ENCODE assay signal across 11 mouse cellular contexts in genomic region chr3:135673695-135674094, GRCm38 (mm10). TPM values are rescaled to one million over a fixed set of nuclear protein-coding genes. Genes with fewer than 3 reads are reported as not detected.
DNase-seq lines count a peak whose midpoint lies in the region; ATAC-seq lines count a peak whose summit lies in the region.
"Had no signal": no experiment of that assay in that cellular context is flagged by ENCODE, and none has a peak within 500 bp of the region (broad histone marks: within the 10 kb centered on the region; RNA-seq: fewer than 3 reads in every experiment).

No protein-coding gene starts in this region.

- peaks cover 7% of the 10 kb centered on the region for H3K36me3 ChIP-seq in heart, embryonic 12.5 days
- no peaks in the 10 kb centered on the region for H3K36me3 ChIP-seq in lung, embryonic 16.5 days (ENCODE audit: control insufficient read depth, insufficient read depth, low read length)

- no peak overlapping the region for H3K9ac ChIP-seq in heart, embryonic 12.5 days
- H3K9ac ChIP-seq in lung, embryonic 16.5 days (ENCODE audit: low read length), result no peak overlapping the region

- intact Hi-C loops in heart, postnatal 25 days (cut with DNase I), result no loop called here

- peak overlapping the region; percentile 12; the same call in 1 of the 2 replicates for H3K27ac ChIP-seq in heart, embryonic 12.5 days (ENCODE audit: poor library complexity, severe bottlenecking)
- no peak overlapping the region for H3K27ac ChIP-seq in lung, embryonic 16.5 days (ENCODE audit: low read length)
- H3K27ac ChIP-seq: kidney, postnatal 0 days; macrophage had no signal

- peaks cover 57% of the 10 kb centered on the region for H3K4me1 ChIP-seq in heart, embryonic 12.5 days (replicated peaks)
- H3K4me1 ChIP-seq in lung, embryonic 16.5 days (replicated peaks; ENCODE audit: control insufficient read depth, insufficient read depth, low read length), result peaks cover 50% of the 10 kb centered on the region

- 23% methylated on average over 7 of the region's 7 CpGs for WGBS in heart, embryonic 12.5 days
- WGBS in lung, embryonic 16.5 days, result 30% methylated on average over 7 of the region's 7 CpGs

- ATAC-seq in heart, embryonic 12.5 days (ENCODE audit: insufficient number of reproducible peaks, low FRiP score), result no peak
- ATAC-seq in lung, embryonic 16.5 days (ENCODE audit: low read depth), result peak; percentile 88

- DNase-seq in heart, postnatal 25 days (ENCODE audit: low spot score), result no peak
- peak; percentile 52 for DNase-seq in right cerebral cortex, postnatal 4 days
- no peak for DNase-seq in right cerebral cortex, adult 2 months (ENCODE audit: low spot score in 2 of 2)
- DNase-seq in thymus, postnatal 10 days (ENCODE audit: low spot score in 2 of 2), result no peak
- DNase-seq in kidney, adult 18-20 months, result no peak
- DNase-seq in urinary bladder, postnatal 4 days (ENCODE audit: low spot score in 2 of 2), result no peak
- DNase-seq: right cerebral cortex, adult 18-20 months had no signal

- no peaks in the 10 kb centered on the region for H3K27me3 ChIP-seq in heart, embryonic 12.5 days (replicated peaks)
- no peaks in the 10 kb centered on the region for H3K27me3 ChIP-seq in lung, embryonic 16.5 days (ENCODE audit: control insufficient read depth, insufficient read depth, low read depth, low read length)

- peak overlapping the region; percentile 26 for H3K4me2 ChIP-seq in heart, embryonic 12.5 days
- H3K4me2 ChIP-seq in lung, embryonic 16.5 days (ENCODE audit: low read depth, low read length), result peak overlapping the region; percentile 36

- no peaks in the 10 kb centered on the region for H3K9me3 ChIP-seq in heart, embryonic 12.5 days (replicated peaks)
- no peaks in the 10 kb centered on the region; the same call in 1 of the 2 replicates for H3K9me3 ChIP-seq in lung, embryonic 16.5 days (ENCODE audit: control insufficient read depth, low read length)

- H3K4me3 ChIP-seq in heart, embryonic 12.5 days, result no peak overlapping the region
- no peak overlapping the region for H3K4me3 ChIP-seq in lung, embryonic 16.5 days (ENCODE audit: low read length)

RNA-seq across cellular contexts. Expression of gene Nfkb1, which starts 17.7 kb away (rescaled TPM):
- 14.3 and 16.6 TPM in 2 replicates for polyA plus RNA-seq in heart, embryonic 12.5 days (2016; fragmentation: Nextera tagmentation; extraction: Ambion mirVana)
- 10 to 100 TPM; 37.1 to 38.5 TPM for total RNA-seq in heart, postnatal 25 days (2021)
- polyA plus RNA-seq in lung, embryonic 16.5 days (2015; fragmentation: Nextera tagmentation; extraction: Ambion mirVana), result 26.8 and 29.0 TPM in 2 replicates
